Mouse (Mus musculus): ENCODE data around the gene Gm49027.
A peak's percentile ranks its signal among the peaks of the same experiment; 100 is the strongest.
"Not testable (repeated sequence)": the region's sequence is repeated elsewhere in the genome, so short reads cannot be mapped to it uniquely, and the experiment has no call there.

Gm49027 gene

GRCm38 (mm10) chr5:123525281-123525680 is at the start of gene Gm49027:
Gene Gm49027, minus strand, starts transcription at chr5:123525488.
- no peak for DNase-seq (ENCODE audit: low spot score)

DNA sequence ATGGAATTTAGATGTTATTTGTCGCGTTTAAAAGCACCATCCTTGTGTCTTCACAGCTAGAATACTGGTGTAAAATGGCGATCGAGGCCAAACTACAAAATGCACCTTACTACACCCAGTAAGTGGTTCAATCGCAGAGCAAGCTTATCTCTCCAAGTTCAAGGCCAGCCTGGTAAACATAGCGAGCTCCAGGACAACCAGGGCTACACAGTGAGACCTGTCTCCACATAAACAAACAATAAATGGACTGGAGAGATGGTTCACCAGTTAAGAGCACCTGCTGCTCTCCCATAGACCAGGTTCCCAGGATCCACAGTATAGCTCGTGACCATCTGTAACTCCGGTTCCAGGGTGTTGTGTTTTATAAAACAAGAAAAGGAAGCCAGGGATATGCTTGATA is 48.1 kb upstream of the Gm49027 start:
- DNase-seq (ENCODE audit: low spot score): no peak

DNA sequence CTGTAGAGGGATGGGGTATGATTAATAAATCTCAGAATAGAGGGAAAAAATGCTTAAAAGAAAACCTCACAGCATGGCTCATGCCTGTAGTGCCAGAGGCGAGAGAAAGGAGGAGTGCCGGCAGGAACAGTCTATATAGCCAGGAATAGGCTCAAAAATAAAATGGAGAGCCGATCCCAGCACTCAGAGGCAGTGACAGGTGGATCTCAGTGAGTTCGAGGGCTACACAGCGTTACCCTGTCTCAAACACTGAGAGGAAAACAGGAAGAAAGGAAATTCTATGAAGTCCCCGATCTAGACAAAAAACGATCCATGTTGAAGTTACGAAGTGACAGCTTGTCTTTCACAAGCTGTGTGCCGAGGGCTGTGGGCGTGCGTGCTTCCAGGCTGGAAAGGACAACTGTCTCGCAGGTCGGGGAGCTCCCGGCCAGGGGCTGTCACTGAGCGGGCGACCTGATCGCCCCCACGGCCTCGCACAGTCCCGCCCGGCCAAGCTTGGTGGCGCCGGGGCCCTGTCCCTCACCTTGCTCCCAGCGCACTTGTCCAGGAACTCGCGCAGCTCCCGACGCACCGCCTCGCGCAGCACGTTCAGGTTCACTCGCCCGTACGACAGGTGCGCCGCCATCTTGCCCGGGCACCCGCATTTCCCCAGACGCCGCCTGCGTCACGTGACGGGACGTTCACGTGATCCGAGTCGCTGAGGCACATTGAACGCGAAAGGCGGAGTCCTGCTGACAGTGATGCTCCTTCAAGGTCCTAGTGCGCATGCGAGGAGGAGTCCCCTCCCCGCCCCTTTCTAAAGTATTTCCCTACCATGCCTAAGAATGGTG is 47.3 kb upstream of the Gm49027 start, which contains the start of gene Vps33a:
TSS of gene Vps33a (minus strand) at position 682 of the 830 bp plus-strand sequence.
- peak; percentile 99 for DNase-seq (ENCODE audit: low spot score)

DNA sequence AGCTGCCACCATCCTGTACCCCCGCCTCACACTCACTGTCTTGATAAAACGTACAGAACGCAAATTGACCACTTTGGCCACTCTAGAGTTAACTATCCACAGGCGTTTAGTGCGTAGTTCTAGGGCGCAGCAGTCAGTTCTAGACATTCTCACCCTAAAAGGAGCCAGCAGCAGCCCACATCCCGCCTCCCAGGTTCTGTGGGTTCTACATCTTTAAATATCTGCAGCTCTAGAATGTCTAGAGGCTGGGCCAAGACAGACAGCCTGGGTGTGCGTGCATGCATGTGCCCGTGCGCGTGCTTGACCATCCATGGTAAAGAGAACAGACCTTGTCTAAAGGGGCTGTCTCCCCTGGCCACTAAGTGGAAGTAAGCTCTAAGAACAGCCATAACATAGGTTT is 35.8 kb upstream of the Gm49027 start:
- DNase-seq (ENCODE audit: low spot score): no peak

DNA sequence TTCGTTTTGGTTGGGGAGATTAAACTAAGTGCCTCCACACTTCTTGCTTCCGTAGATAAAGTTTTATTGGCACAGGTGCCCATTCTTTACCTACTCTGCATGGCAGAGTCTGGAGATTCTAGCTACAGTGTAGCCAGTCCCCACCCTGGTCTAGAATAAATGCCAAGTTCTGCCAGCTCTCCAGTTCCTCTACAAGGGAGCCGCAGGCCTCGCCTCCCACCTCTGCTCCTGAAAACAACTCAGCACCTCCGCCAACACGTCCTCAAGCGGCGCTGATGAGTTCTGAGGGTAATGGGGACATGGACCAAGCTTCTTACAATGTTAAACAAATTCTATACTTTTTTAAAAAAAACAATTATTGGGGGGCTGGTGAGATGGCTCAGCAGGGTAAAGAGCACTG is 34.3 kb upstream of the Gm49027 start:
- no peak for DNase-seq (ENCODE audit: low spot score)

- DNase-seq (ENCODE audit: low spot score): no peak
These were observed 31.2 kb upstream of the Gm49027 start for GRCm38 (mm10) chr5:123556451-123556850.

- no peak for DNase-seq (ENCODE audit: low spot score)
These were observed 30.4 kb upstream of the Gm49027 start for GRCm38 (mm10) chr5:123555693-123556092.

DNA sequence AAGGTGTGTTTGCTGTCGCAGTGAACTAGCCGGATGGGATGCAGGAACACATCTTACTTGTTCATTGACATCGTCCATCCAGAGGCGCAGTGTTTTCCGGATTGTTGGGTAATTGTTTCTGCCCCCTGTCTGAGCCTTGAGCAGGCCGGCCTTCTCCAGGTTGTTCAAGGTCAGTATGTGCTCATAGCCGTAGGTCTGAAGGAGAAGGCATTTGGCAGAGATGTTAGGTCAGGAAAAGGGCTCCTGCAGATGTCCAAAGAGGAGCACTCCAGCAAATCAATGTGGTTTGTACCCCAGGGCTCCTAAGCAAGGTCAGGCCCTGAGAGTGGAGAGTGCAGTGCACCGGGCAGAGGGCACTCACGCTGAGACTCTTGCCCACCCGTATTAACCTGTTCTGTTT is 8.5 kb upstream of the Gm49027 start:
- no peak for DNase-seq (ENCODE audit: low spot score)

GRCm38 (mm10) chr5:123530056-123530455 is 4.8 kb upstream of the Gm49027 start:
- no peak for DNase-seq (ENCODE audit: low spot score)

DNA sequence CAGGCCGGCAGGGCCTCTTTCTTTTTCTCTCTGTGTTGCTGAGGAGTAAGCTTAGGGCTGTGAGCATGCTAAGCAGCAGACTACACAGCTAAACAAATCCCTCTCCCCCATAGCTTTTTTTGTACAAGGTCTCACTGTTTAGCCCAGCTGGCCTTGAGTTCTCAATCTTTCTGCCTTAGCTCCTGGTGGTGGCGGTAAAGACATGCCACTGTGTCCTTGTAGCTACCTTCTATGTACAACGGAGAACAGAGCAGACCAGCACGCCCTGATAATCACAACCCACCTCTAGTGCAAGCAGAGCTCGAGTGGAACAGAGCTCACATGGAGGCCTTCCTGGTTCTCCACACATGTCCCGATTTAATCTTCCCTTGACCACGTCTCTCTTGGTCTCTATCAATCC is 3.4 kb upstream of the Gm49027 start:
- no peak for DNase-seq (ENCODE audit: low spot score)

DNA sequence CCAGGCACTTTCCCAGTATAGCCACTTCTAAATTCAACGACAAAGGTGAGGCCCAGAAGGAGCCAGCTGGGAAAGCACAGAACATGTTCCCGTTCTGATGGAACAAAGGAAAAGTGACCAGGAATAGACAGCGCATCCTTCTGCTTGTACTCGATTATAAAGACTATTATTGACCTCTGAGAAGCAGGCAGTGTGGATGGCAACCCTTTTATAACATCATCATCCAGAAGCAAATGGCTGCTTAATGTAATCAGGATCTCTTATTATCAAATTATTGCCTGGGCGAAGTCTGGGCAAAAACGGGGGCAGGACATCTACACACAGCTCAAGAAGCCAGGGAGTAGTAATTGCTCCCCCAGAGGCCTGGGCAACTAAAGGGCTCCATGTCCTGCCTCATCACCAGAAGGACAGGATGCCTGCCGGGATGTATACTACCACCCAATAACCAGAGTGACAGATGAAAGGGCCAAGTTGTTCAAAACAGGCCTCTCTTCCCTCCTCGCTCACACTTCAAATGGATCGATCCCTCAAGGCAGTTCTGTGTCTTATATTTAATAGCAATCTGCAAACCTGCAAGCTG is 718 bp upstream of the Gm49027 start:
- DNase-seq (ENCODE audit: low spot score): no peak

DNA sequence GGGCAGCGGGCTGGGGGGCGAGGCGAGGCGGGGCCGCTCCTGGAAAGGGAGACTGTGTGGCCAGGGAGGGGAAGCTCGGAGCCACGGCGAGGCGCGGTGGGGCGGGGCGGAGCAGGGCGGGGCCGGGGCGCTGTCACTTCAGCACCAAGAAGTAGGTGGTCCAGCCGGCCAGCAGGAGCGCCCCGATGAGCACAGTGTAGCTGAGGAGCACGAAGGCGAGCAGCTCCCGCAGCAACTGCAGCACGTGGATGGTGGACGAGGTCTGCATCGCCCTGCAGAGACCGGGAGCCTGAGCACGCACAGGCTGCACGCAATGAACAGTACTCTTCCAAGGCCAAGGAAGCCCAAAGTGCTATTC is 916 bp downstream of the Gm49027 start:
- DNase-seq (ENCODE audit: low spot score): no peak

- DNase-seq (ENCODE audit: low spot score): peak; percentile 96
These were observed 1.4 kb downstream of the Gm49027 start, which contains the start of gene Diablo for GRCm38 (mm10) chr5:123523692-123524392. Gene Diablo, minus strand, starts transcription at chr5:123524176.

DNA sequence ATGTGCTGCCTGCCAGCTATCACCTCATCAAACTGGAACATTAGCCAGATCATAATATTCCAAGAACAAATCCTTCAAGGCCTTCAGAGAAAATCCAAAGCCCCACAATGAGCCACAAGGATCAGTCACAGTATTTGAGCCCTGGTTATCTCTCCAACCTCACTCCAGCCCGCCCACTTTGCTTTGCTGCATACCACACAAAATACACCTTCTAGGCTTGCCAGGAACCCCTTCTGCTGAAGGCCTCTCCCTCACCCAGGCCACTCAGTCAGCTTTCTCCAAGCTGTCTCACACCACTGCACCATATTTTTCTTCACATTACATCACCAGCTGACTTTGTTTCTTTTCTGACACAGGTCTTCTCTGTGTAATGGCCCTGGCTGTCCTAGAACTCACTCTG is 3.1 kb downstream of the Gm49027 start:
- DNase-seq (ENCODE audit: low spot score): no peak

- DNase-seq (ENCODE audit: low spot score): no peak
These were observed 3.7 kb downstream of the Gm49027 start for GRCm38 (mm10) chr5:123521621-123522020.

DNA sequence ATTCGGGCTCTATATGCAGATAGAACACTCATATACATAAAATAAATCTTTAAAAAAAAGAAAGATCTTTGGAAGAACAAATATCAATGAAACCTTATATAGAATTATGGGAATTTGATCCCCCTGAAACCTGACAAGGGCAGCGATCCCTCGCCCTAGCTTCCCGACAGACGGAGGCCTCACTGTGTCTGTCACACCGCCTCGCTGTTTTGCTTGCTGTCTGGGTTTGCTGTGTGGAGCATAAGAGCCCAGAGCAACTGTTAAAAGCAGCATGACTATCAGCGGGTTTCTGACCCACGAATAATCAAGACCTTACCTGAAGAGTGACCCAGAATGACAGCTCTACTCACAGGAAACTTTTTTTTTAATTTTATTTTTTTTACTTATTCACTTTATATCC is 4.6 kb downstream of the Gm49027 start:
- no peak for DNase-seq (ENCODE audit: low spot score)

- no peak for DNase-seq (ENCODE audit: low spot score)
These were observed 10.4 kb downstream of the Gm49027 start for GRCm38 (mm10) chr5:123514871-123515270.

- no peak for DNase-seq (ENCODE audit: low spot score)
These were observed 13.2 kb downstream of the Gm49027 start for GRCm38 (mm10) chr5:123512102-123512501.

DNA sequence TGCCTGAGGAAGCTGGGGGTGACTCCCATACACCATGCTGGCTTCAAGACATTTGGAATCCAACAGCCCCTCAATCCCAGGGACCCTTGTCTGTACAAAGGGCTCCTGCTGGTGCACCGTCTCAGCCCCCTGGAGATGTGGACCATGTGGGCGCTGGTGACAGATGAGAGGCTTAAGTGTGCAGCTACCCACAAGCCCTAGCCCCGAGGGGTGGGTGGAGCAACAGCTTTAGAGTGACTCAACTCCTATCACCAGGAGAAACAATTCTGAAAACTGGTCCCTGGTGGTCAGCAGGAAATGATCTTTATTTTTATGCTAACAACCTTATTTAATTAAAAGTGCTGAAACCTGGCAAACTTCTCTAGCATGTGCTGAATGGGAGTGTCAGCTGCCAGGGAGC is 13.9 kb downstream of the Gm49027 start:
- DNase-seq (ENCODE audit: low spot score): not testable (repeated sequence)

- DNase-seq (ENCODE audit: low spot score): no peak
These were observed 15.1 kb downstream of the Gm49027 start, which contains the start of gene B3gnt4 for GRCm38 (mm10) chr5:123510160-123510559. Gene B3gnt4, plus strand, starts transcription at chr5:123510460.

DNA sequence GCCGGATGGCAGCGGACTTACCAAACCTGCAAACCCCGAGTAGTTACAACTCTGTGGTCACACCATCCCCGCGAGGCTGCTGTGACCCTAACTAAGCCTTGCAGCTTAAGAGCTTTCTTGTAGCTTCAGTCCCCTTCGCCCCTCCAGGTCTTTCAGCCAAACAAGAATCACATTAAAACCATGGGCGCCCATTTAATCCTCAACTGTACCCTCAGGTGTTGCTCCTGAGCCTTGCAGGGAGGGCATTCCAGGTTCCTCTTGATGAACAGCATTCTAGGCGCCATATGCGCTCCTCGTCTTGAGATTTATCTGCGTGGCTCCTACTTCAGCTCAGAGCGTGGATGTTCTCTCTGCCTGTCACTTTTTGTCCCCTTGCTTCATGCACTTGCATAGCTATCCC is 16.4 kb downstream of the Gm49027 start:
- no peak for DNase-seq (ENCODE audit: low spot score)

DNA sequence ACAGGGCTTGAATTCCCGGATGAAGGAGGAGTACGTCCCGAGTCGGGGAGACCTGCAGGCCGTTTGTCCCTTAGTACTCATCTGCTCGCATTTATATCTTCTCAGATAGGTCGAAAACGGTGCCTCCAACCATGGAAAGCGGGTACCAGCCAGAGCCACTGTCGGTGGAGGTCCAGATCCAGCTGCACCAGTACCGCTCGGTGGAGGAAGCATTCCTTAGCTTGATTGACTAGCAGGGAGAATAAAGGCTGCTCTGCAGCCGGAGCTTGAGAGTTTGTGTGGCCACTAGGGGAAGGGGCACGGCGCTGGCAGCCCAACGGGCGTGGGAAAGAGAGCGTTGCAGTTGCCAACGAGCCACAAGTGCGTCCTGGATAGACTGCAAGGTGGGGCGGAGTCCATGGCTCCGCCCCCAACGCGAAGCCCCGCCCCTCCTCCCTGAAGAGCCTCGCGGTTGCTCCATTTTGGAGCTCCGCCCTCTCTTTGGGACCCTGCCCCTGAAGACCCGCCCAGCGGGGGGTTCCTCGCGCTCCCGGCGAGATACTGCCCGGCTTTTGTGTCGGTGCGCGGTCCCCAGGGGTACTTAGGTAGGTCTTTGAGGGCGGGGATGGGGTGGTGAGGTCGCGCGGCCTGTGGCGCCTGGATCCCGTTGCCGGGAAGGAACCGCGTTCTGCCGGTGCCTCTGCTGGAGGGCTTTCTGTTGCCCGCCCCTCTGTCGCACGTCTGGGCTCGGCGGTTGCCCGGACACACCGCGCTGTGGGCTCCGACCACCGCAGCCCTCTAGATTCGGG is 17.2 kb downstream of the Gm49027 start:
- DNase-seq (ENCODE audit: low spot score): peak; percentile 40
